Mouse (Mus musculus): Measurements from ENCODE around the gene Styxl1. TPM values are rescaled to one million over a fixed set of nuclear protein-coding genes. Genes with fewer than 3 reads are reported as not detected.

The Styxl1 gene
- polyA plus RNA-seq, 1 experiment: 0.42 TPM

GRCm38 (mm10) chr5:135778471-135779445, 573 bp upstream of the Styxl1 start, which contains the start of gene Mdh2:
Mdh2 (plus strand) TSS chr5:135778480.
- peaks cover 4% of the 10 kb centered on the region for H3K4me1 ChIP-seq (ENCODE audit: control insufficient read depth, insufficient read depth, low read length)
- no peaks in the 10 kb centered on the region for H3K9me3 ChIP-seq (replicated peaks; ENCODE audit: control insufficient read depth, insufficient read depth, low read length, poor library complexity, severe bottlenecking)
- TF ChIP-seq POLR2A (IDR thresholded peaks at IDR 0.05; ENCODE audit: insufficient read depth, low read length): peak; percentile 98
- no peak for TF ChIP-seq CTCF (IDR thresholded peaks at IDR 0.05; ENCODE audit: low read depth, low read length)
- H3K27me3 ChIP-seq (ENCODE audit: control insufficient read depth, insufficient read depth, low read length, poor library complexity, severe bottlenecking): no peaks in the 10 kb centered on the region
- H3K36me3 ChIP-seq (ENCODE audit: control insufficient read depth, insufficient read depth, low read length, poor library complexity, severe bottlenecking): peaks cover 23% of the 10 kb centered on the region
- peak within 1 kb of the TSS; percentile 93 for H3K4me3 ChIP-seq (ENCODE audit: low read depth, low read length)
- 0 out of 2 replicates have a peak within 1 kb of the TSS, but pooled peaks have one; percentile 20 for H3K27ac ChIP-seq (ENCODE audit: insufficient read depth, low read length)
- peak within 1 kb of the TSS; percentile 88 for H3K9ac ChIP-seq (ENCODE audit: low read depth, poor library complexity, severe bottlenecking)

- H3K4me1 ChIP-seq (ENCODE audit: control insufficient read depth, insufficient read depth, low read length): peaks cover 4% of the 10 kb centered on the region
- H3K27me3 ChIP-seq (ENCODE audit: control insufficient read depth, insufficient read depth, low read length, poor library complexity, severe bottlenecking): no peaks in the 10 kb centered on the region
- H3K9ac ChIP-seq (ENCODE audit: low read depth, poor library complexity, severe bottlenecking): no peak overlapping the region
Measured at GRCm38 (mm10) chr5:135776546-135776945, 1.6 kb downstream of the Styxl1 start.

GRCm38 (mm10) chr5:135772519-135772918, 5.7 kb downstream of the Styxl1 start:
- Histone ChIP-seq H3K9ac (ENCODE audit: low read depth, poor library complexity, severe bottlenecking) (no peak overlapping the region), H3K27me3 (ENCODE audit: control insufficient read depth, insufficient read depth, low read length, poor library complexity, severe bottlenecking) (no peaks in the 10 kb centered on the region), H3K4me1 (ENCODE audit: control insufficient read depth, insufficient read depth, low read length) (no peaks in the 10 kb centered on the region), H3K27ac (ENCODE audit: insufficient read depth, low read length) (no peak overlapping the region), H3K36me3 (ENCODE audit: control insufficient read depth, insufficient read depth, low read length, poor library complexity, severe bottlenecking) (no peaks in the 10 kb centered on the region), H3K9me3 (replicated peaks; ENCODE audit: control insufficient read depth, insufficient read depth, low read length, poor library complexity, severe bottlenecking) (no peaks in the 10 kb centered on the region), H3K4me3 (ENCODE audit: low read depth, low read length) (no peak overlapping the region)
- no peak for TF ChIP-seq POLR2A (IDR thresholded peaks at IDR 0.05; ENCODE audit: insufficient read depth, low read length)
- no peak for TF ChIP-seq CTCF (IDR thresholded peaks at IDR 0.05; ENCODE audit: low read depth, low read length)
- TF ChIP-seq EP300 (IDR thresholded peaks at IDR 0.05; ENCODE audit: insufficient read depth, low read depth, low read length): no peak

More at GRCm38 (mm10) chr5:135776546-135776945, 1.6 kb downstream of the Styxl1 start:
- Histone ChIP-seq H3K27ac (ENCODE audit: insufficient read depth, low read length) (no peak overlapping the region), H3K4me3 (ENCODE audit: low read depth, low read length) (no peak overlapping the region), H3K36me3 (ENCODE audit: control insufficient read depth, insufficient read depth, low read length, poor library complexity, severe bottlenecking) (peaks cover 4% of the 10 kb centered on the region; the same call in 1 of the 2 replicates), H3K9me3 (replicated peaks; ENCODE audit: control insufficient read depth, insufficient read depth, low read length, poor library complexity, severe bottlenecking) (no peaks in the 10 kb centered on the region)
- TF ChIP-seq CTCF (IDR thresholded peaks at IDR 0.05; ENCODE audit: low read depth, low read length) (no peak), EP300 (IDR thresholded peaks at IDR 0.05; ENCODE audit: insufficient read depth, low read depth, low read length) (no peak), POLR2A (IDR thresholded peaks at IDR 0.05; ENCODE audit: insufficient read depth, low read length) (no peak)

GRCm38 (mm10) chr5:135764971-135765370, 13.2 kb downstream of the Styxl1 start:
- no peak overlapping the region for H3K27ac ChIP-seq (ENCODE audit: insufficient read depth, low read length)
- no peak overlapping the region for H3K9ac ChIP-seq (ENCODE audit: low read depth, poor library complexity, severe bottlenecking)
- H3K27me3 ChIP-seq (ENCODE audit: control insufficient read depth, insufficient read depth, low read length, poor library complexity, severe bottlenecking): no peaks in the 10 kb centered on the region
- no peaks in the 10 kb centered on the region for H3K9me3 ChIP-seq (replicated peaks; ENCODE audit: control insufficient read depth, insufficient read depth, low read length, poor library complexity, severe bottlenecking)
- H3K36me3 ChIP-seq (ENCODE audit: control insufficient read depth, insufficient read depth, low read length, poor library complexity, severe bottlenecking): no peaks in the 10 kb centered on the region
- H3K4me3 ChIP-seq (ENCODE audit: low read depth, low read length): no peak overlapping the region
- H3K4me1 ChIP-seq (ENCODE audit: control insufficient read depth, insufficient read depth, low read length): no peaks in the 10 kb centered on the region
- no peak for TF ChIP-seq POLR2A (IDR thresholded peaks at IDR 0.05; ENCODE audit: insufficient read depth, low read length)
- TF ChIP-seq CTCF (IDR thresholded peaks at IDR 0.05; ENCODE audit: low read depth, low read length): no peak
- TF ChIP-seq EP300 (IDR thresholded peaks at IDR 0.05; ENCODE audit: insufficient read depth, low read depth, low read length): no peak

- TF ChIP-seq CTCF (IDR thresholded peaks at IDR 0.05; ENCODE audit: low read depth, low read length): peak; percentile 88
- TF ChIP-seq EP300 (IDR thresholded peaks at IDR 0.05; ENCODE audit: insufficient read depth, low read depth, low read length): no peak
- no peaks in the 10 kb centered on the region for H3K4me1 ChIP-seq (ENCODE audit: control insufficient read depth, insufficient read depth, low read length)
- H3K27me3 ChIP-seq (ENCODE audit: control insufficient read depth, insufficient read depth, low read length, poor library complexity, severe bottlenecking): no peaks in the 10 kb centered on the region
- H3K4me3 ChIP-seq (ENCODE audit: low read depth, low read length): no peak overlapping the region
- no peaks in the 10 kb centered on the region for H3K36me3 ChIP-seq (ENCODE audit: control insufficient read depth, insufficient read depth, low read length, poor library complexity, severe bottlenecking)
- H3K9ac ChIP-seq (ENCODE audit: low read depth, poor library complexity, severe bottlenecking): no peak overlapping the region
- H3K27ac ChIP-seq (ENCODE audit: insufficient read depth, low read length): no peak overlapping the region
- no peaks in the 10 kb centered on the region for H3K9me3 ChIP-seq (replicated peaks; ENCODE audit: control insufficient read depth, insufficient read depth, low read length, poor library complexity, severe bottlenecking)
Measured at GRCm38 (mm10) chr5:135763526-135763925, 14.7 kb downstream of the Styxl1 start.

- Histone ChIP-seq H3K4me3 (ENCODE audit: low read depth, low read length) (no peak overlapping the region), H3K27me3 (ENCODE audit: control insufficient read depth, insufficient read depth, low read length, poor library complexity, severe bottlenecking) (no peaks in the 10 kb centered on the region), H3K36me3 (ENCODE audit: control insufficient read depth, insufficient read depth, low read length, poor library complexity, severe bottlenecking) (no peaks in the 10 kb centered on the region), H3K9ac (ENCODE audit: low read depth, poor library complexity, severe bottlenecking) (no peak overlapping the region), H3K27ac (ENCODE audit: insufficient read depth, low read length) (no peak overlapping the region), H3K9me3 (replicated peaks; ENCODE audit: control insufficient read depth, insufficient read depth, low read length, poor library complexity, severe bottlenecking) (no peaks in the 10 kb centered on the region), H3K4me1 (ENCODE audit: control insufficient read depth, insufficient read depth, low read length) (no peaks in the 10 kb centered on the region)
- TF ChIP-seq CTCF (IDR thresholded peaks at IDR 0.05; ENCODE audit: low read depth, low read length) (no peak), POLR2A (IDR thresholded peaks at IDR 0.05; ENCODE audit: insufficient read depth, low read length) (no peak), EP300 (IDR thresholded peaks at IDR 0.05; ENCODE audit: insufficient read depth, low read depth, low read length) (no peak)
Measured at GRCm38 (mm10) chr5:135761881-135762280, 16.3 kb downstream of the Styxl1 start.
